Mouse (Mus musculus): ENCODE measurements around the gene Dlgap1.

DNA sequence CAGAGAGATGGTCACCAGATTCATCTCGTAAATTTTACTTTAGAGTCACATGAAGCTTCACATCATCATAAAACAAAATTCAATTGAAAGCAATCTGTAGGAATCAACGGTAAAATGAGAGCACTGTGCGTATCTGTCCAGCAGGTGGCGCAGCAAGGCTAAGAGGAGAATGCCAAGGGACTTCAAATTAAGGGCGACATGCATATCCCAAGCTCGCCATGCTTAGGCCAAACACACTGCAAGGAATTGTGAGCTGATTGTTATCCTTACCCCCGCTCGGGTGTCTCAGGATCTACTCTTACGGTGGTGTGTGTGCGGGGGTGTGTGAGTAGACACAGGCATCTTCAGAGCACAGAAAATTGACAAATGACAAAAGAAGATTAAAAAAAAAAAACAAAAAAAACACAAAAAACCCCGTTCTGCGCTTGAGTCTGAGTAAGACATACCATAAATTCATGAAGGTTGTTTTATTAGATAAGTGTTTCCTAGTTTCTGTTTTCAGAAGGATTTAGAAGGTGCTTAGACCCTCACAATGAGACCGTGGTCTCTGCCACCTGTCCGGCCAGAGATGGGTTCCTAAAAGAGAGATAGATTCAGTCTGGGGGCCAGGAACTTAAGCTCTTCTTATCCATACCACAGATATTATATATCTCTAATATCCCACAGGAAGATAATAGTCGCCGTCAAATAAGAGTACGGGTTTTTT is 461.0 kb downstream of the Dlgap1 start:
- TF ChIP-seq FLI1 (IDR thresholded peaks at IDR 0.05; ENCODE audit: low read length) = no peak
- no peak for TF ChIP-seq GATA1 (IDR thresholded peaks at IDR 0.05; ENCODE audit: borderline replicate concordance, low read length)
